Mouse (Mus musculus) ES-E14 (cell line): ENCODE measurements around the gene Sema4a. TPM values are rescaled to one million over a fixed set of nuclear protein-coding genes. Genes with fewer than 3 reads are reported as not detected.

Source experiments
- DNase-seq: peaks from one replicate; pipeline ENCODE4 v3.0.0-alpha.2; 2013; ENCODE audit warnings: low read depth, low spot score
- H3K27ac ChIP-seq: 2 replicates; pipeline ENCODE4 v1.5.1; 2012; ENCODE audit warnings: low read depth, mild to moderate bottlenecking, low read length, moderate library complexity, mixed read lengths; ENCODE audit not compliant: poor library complexity, insufficient read depth, severe bottlenecking
- H3K36me3 ChIP-seq: 2 replicates; pipeline ENCODE4 v1.6.1; 2012; ENCODE audit warnings: mild to moderate bottlenecking, low read length, moderate library complexity, mixed read lengths; ENCODE audit not compliant: control insufficient read depth, poor library complexity, insufficient read depth, severe bottlenecking
- H3K4me1 ChIP-seq, 2 experiments: fragments of 150-350 bp in 1 of 2; sonication (generic) in 1 of 2; 2 replicates each; pipeline ENCODE4 v1.6.1; 2012; ENCODE audit warnings: low read length in 2 of 2, mild to moderate bottlenecking in 1 of 2, mixed read lengths in 1 of 2; ENCODE audit not compliant: control insufficient read depth in 2 of 2, insufficient read depth in 2 of 2, poor library complexity in 1 of 2
- H3K4me3 ChIP-seq, 2 experiments: fragments of 150-350 bp in 1 of 2; sonication (generic) in 1 of 2; 2 replicates each; pipeline ENCODE4 v1.5.1; 2012; ENCODE audit warnings: low read length in 2 of 2, low read depth in 1 of 2, mild to moderate bottlenecking in 1 of 2, mixed read lengths in 1 of 2; ENCODE audit not compliant: insufficient read depth in 1 of 2, poor library complexity in 1 of 2, severe bottlenecking in 1 of 2
- H3K9ac ChIP-seq: 2 replicates; pipeline ENCODE4 v1.6.1; 2012; ENCODE audit warnings: low read depth, mild to moderate bottlenecking, low read length, mixed read lengths; ENCODE audit not compliant: poor library complexity, insufficient read depth, severe bottlenecking
- H3K9me3 ChIP-seq: fragments of 150-350 bp; sonication (generic); 2 replicates; pipeline ENCODE4 v1.6.1; 2012; ENCODE audit warnings: low read depth, mild to moderate bottlenecking, low read length; ENCODE audit not compliant: control insufficient read depth, insufficient read depth
- CHD2 ChIP-seq: IDR thresholded peaks from 2 replicates; pipeline ENCODE4 v1.6.1; 2014; ENCODE audit warnings: mild to moderate bottlenecking, low read depth, low read length, inconsistent platforms
- HCFC1 ChIP-seq: IDR thresholded peaks from 2 replicates; pipeline ENCODE4 v1.6.1; 2012; ENCODE audit warnings: low read length, inconsistent platforms, borderline replicate concordance; ENCODE audit not compliant: insufficient read depth
- MAFK ChIP-seq: IDR thresholded peaks from 2 replicates; pipeline ENCODE4 v1.6.1; 2014; ENCODE audit warnings: mild to moderate bottlenecking, low read depth, low read length, inconsistent platforms; ENCODE audit not compliant: insufficient read depth
- ZC3H11A ChIP-seq: IDR thresholded peaks from 2 replicates; pipeline ENCODE4 v1.6.1; 2012; ENCODE audit warnings: low read depth, mild to moderate bottlenecking, inconsistent platforms, low read length, borderline replicate concordance
- ZNF384 ChIP-seq: IDR thresholded peaks from 2 replicates; pipeline ENCODE4 v1.6.1; 2012; ENCODE audit warnings: low read depth, low read length, inconsistent platforms
- in situ Hi-C, 2 experiments: fragments of 600-800 bp; cut with MboI; formaldehyde crosslinking; loops; one replicate each; pipeline ENCODE4 v1.15.1; 2025; ENCODE audit warnings: low sequenced_read_pairs in 2 of 2, inconsistent platforms in 1 of 2; ENCODE audit not compliant: unreplicated experiment in 2 of 2
- total RNA-seq: library from RNA; depleted of rRNA; stranded (reverse); fragments of 300-350 nt; gene quantifications from 2 replicates; pipeline ENCODE4 v1.2.3, GENCODE M21; 2012; rRNA removed

The Sema4a gene
- 8.8 and 10.1 TPM in 2 replicates for total RNA-seq

GRCm38 (mm10) chr3:88460983-88461696, at the start of gene Sema4a:
Gene Sema4a, minus strand, starts transcription at chr3:88461182.
- in situ Hi-C loops = no loop called here
- H3K4me3 ChIP-seq = no peak within 1 kb of the TSS
- H3K9ac ChIP-seq = no peak within 1 kb of the TSS
- no peak within 1 kb of the TSS for H3K27ac ChIP-seq
- H3K36me3 ChIP-seq = no peaks in the 10 kb centered on the region
- H3K4me1 ChIP-seq = peaks cover 0 to 5% of the 10 kb centered on the region in 2 experiments; a peak in 2 of 4 replicates
- H3K9me3 ChIP-seq = no peaks in the 10 kb centered on the region
- no peak for DNase-seq
- no peak for TF ChIP-seq ZNF384
- TF ChIP-seq CHD2 = no peak
- no peak for TF ChIP-seq MAFK
- no peak for TF ChIP-seq ZC3H11A
- no peak for TF ChIP-seq HCFC1

- Histone ChIP-seq H3K4me1 (peaks cover 6 to 48% of the 10 kb centered on the region in 2 experiments; a peak in 3 of 4 replicates), H3K27ac (peak within 1 kb of the TSS; percentile 97), H3K4me3 (peak within 1 kb of the TSS; percentile 70 to 71), H3K9ac (peak within 1 kb of the TSS; percentile 86), H3K36me3 (no peaks in the 10 kb centered on the region), H3K9me3 (no peaks in the 10 kb centered on the region)
- in situ Hi-C loops = no loop called here
- TF ChIP-seq CHD2 (peak; percentile 51; the same call in 1 of the 2 replicates), MAFK (no peak), HCFC1 (peak; percentile 31; the same call in 1 of the 2 replicates)
- peak; percentile 88 for DNase-seq
Measured at GRCm38 (mm10) chr3:88509692-88510420, 48.9 kb upstream of the Sema4a start, which contains the start of gene Lmna. Gene Lmna, minus strand, starts transcription at chr3:88509956.

GRCm38 (mm10) chr3:88509250-88509649, 48.3 kb upstream of the Sema4a start:
- Histone ChIP-seq H3K4me1 (peaks cover 7 to 45% of the 10 kb centered on the region in 2 experiments; a peak in 3 of 4 replicates), H3K9me3 (no peaks in the 10 kb centered on the region), H3K4me3 (peak overlapping the region; percentile 70 to 71), H3K27ac (peak overlapping the region; percentile 97), H3K9ac (peak overlapping the region; percentile 86), H3K36me3 (no peaks in the 10 kb centered on the region)
- DNase-seq = no peak
- in situ Hi-C loops = no loop called here
- peak; percentile 9; the same call in 1 of the 2 replicates for TF ChIP-seq HCFC1
- 0 out of 2 replicates have a peak, but pooled peaks have one; percentile 28 for TF ChIP-seq ZNF384
- no peak for TF ChIP-seq CHD2

- in situ Hi-C loops = no loop called here
- peak overlapping the region; percentile 53 for H3K9ac ChIP-seq
- H3K27ac ChIP-seq = peak overlapping the region; percentile 7; the same call in 1 of the 2 replicates
- no peaks in the 10 kb centered on the region for H3K36me3 ChIP-seq
- H3K4me3 ChIP-seq = peak overlapping the region; percentile 29 to 32; a peak in 2 of 4 replicates
- TF ChIP-seq CHD2 (no peak), ZNF384 (no peak), ZC3H11A (no peak), HCFC1 (no peak), MAFK (no peak)
- H3K9me3 ChIP-seq = no peaks in the 10 kb centered on the region
- DNase-seq = no peak
- H3K4me1 ChIP-seq = peaks cover 4 to 29% of the 10 kb centered on the region in 2 experiments; a peak in 3 of 4 replicates
Measured at GRCm38 (mm10) chr3:88505765-88506164, 44.8 kb upstream of the Sema4a start.
